Mouse (Mus musculus): ENCODE measurements around the gene Cacnb2. TPM values are rescaled to one million over a fixed set of nuclear protein-coding genes. Genes with fewer than 3 reads are reported as not detected.
A peak's percentile ranks its signal among the peaks of the same experiment; 100 is the strongest.

The Cacnb2 gene
- polyA plus RNA-seq, 1 experiment from 2014 or later: 5.9 TPM

- Histone ChIP-seq H3K9ac (no peak overlapping the region), H3K4me2 (replicated peaks) (no peak overlapping the region), H3K27ac (no peak overlapping the region), H3K9me3 (ENCODE audit: control insufficient read depth, low read length) (no peaks in the 10 kb centered on the region), H3K36me3 (replicated peaks; ENCODE audit: control insufficient read depth, insufficient read depth) (no peaks in the 10 kb centered on the region), H3K4me1 (replicated peaks; ENCODE audit: control insufficient read depth, insufficient read depth, low read length) (no peaks in the 10 kb centered on the region), H3K4me3 (replicated peaks; ENCODE audit: low read length) (no peak overlapping the region), H3K27me3 (ENCODE audit: control insufficient read depth, insufficient read depth, low read length) (no peaks in the 10 kb centered on the region)
- ATAC-seq (ENCODE audit: low FRiP score) (no peak), DNase-seq (ENCODE audit: low spot score) (no peak)
- WGBS: 97% methylated on average over 1 of the region's 1 CpGs
These were observed 255.4 kb downstream of the Cacnb2 start for GRCm38 (mm10) chr2:14858301-14858700.

GRCm38 (mm10) chr2:14860350-14860749 lies 257.5 kb downstream of the Cacnb2 start:
- WGBS: 64% methylated on average over 3 of the region's 3 CpGs
- no peaks in the 10 kb centered on the region for H3K4me1 ChIP-seq (replicated peaks; ENCODE audit: control insufficient read depth, insufficient read depth, low read length)
- DNase-seq (ENCODE audit: low spot score): no peak
- H3K27ac ChIP-seq: no peak overlapping the region
- H3K9me3 ChIP-seq (ENCODE audit: control insufficient read depth, low read length): no peaks in the 10 kb centered on the region
- no peak overlapping the region for H3K4me3 ChIP-seq (replicated peaks; ENCODE audit: low read length)
- no peak overlapping the region for H3K9ac ChIP-seq
- H3K36me3 ChIP-seq (replicated peaks; ENCODE audit: control insufficient read depth, insufficient read depth): no peaks in the 10 kb centered on the region
- no peak overlapping the region for H3K4me2 ChIP-seq (replicated peaks)
- H3K27me3 ChIP-seq (ENCODE audit: control insufficient read depth, insufficient read depth, low read length): no peaks in the 10 kb centered on the region
- no peak for ATAC-seq (ENCODE audit: low FRiP score)

- WGBS: 24% methylated on average over 2 of the region's 2 CpGs
- no peak for ATAC-seq (ENCODE audit: low FRiP score)
These were observed 258.7 kb downstream of the Cacnb2 start for GRCm38 (mm10) chr2:14861613-14862012.

GRCm38 (mm10) chr2:14862981-14863380 lies 260.1 kb downstream of the Cacnb2 start:
- no peaks in the 10 kb centered on the region for H3K4me1 ChIP-seq (replicated peaks; ENCODE audit: control insufficient read depth, insufficient read depth, low read length)
- ATAC-seq (ENCODE audit: low FRiP score) (no peak), DNase-seq (ENCODE audit: low spot score) (no peak)
- no peak overlapping the region for H3K4me3 ChIP-seq (replicated peaks; ENCODE audit: low read length)
- 50% methylated on average over 1 of the region's 1 CpGs for WGBS
- H3K4me2 ChIP-seq (replicated peaks): no peak overlapping the region
- H3K9me3 ChIP-seq (ENCODE audit: control insufficient read depth, low read length): no peaks in the 10 kb centered on the region
- H3K27ac ChIP-seq: no peak overlapping the region
- H3K36me3 ChIP-seq (replicated peaks; ENCODE audit: control insufficient read depth, insufficient read depth): no peaks in the 10 kb centered on the region
- H3K27me3 ChIP-seq (ENCODE audit: control insufficient read depth, insufficient read depth, low read length): no peaks in the 10 kb centered on the region
- H3K9ac ChIP-seq: no peak overlapping the region

More at GRCm38 (mm10) chr2:14861613-14862012, 258.7 kb downstream of the Cacnb2 start:
- Histone ChIP-seq H3K9me3 (ENCODE audit: control insufficient read depth, low read length) (no peaks in the 10 kb centered on the region), H3K4me1 (replicated peaks; ENCODE audit: control insufficient read depth, insufficient read depth, low read length) (no peaks in the 10 kb centered on the region), H3K4me3 (replicated peaks; ENCODE audit: low read length) (no peak overlapping the region), H3K9ac (no peak overlapping the region), H3K36me3 (replicated peaks; ENCODE audit: control insufficient read depth, insufficient read depth) (no peaks in the 10 kb centered on the region), H3K27ac (no peak overlapping the region), H3K27me3 (ENCODE audit: control insufficient read depth, insufficient read depth, low read length) (no peaks in the 10 kb centered on the region), H3K4me2 (replicated peaks) (no peak overlapping the region)
- no peak for DNase-seq (ENCODE audit: low spot score)

GRCm38 (mm10) chr2:14873116-14873515 lies 270.2 kb downstream of the Cacnb2 start:
- ATAC-seq (ENCODE audit: low FRiP score): no peak

GRCm38 (mm10) chr2:14873701-14874181 lies 270.9 kb downstream of the Cacnb2 start:
- H3K27me3 ChIP-seq (ENCODE audit: control insufficient read depth, insufficient read depth, low read length): no peaks in the 10 kb centered on the region
- peak overlapping the region; percentile 55 for H3K9ac ChIP-seq
- peak; percentile 24; the same call in 1 of the 2 replicates for ATAC-seq (ENCODE audit: low FRiP score)
- H3K9me3 ChIP-seq (ENCODE audit: control insufficient read depth, low read length): no peaks in the 10 kb centered on the region
- peak overlapping the region; percentile 26 for H3K4me3 ChIP-seq (replicated peaks; ENCODE audit: low read length)
- H3K36me3 ChIP-seq (replicated peaks; ENCODE audit: control insufficient read depth, insufficient read depth): no peaks in the 10 kb centered on the region
- H3K4me1 ChIP-seq (replicated peaks; ENCODE audit: control insufficient read depth, insufficient read depth, low read length): peaks cover 12% of the 10 kb centered on the region; the same call in 1 of the 2 replicates
- peak overlapping the region; percentile 63 for H3K27ac ChIP-seq
- WGBS: 15% methylated on average over 15 of the region's 15 CpGs
- H3K4me2 ChIP-seq (replicated peaks): peak overlapping the region; percentile 52
- peak; percentile 50 for DNase-seq (ENCODE audit: low spot score)

More at GRCm38 (mm10) chr2:14873116-14873515, 270.2 kb downstream of the Cacnb2 start:
- Histone ChIP-seq H3K9ac (no peak overlapping the region), H3K9me3 (ENCODE audit: control insufficient read depth, low read length) (no peaks in the 10 kb centered on the region), H3K4me3 (replicated peaks; ENCODE audit: low read length) (no peak overlapping the region), H3K27ac (no peak overlapping the region), H3K27me3 (ENCODE audit: control insufficient read depth, insufficient read depth, low read length) (no peaks in the 10 kb centered on the region), H3K4me2 (replicated peaks) (peak overlapping the region; percentile 52), H3K36me3 (replicated peaks; ENCODE audit: control insufficient read depth, insufficient read depth) (no peaks in the 10 kb centered on the region), H3K4me1 (replicated peaks; ENCODE audit: control insufficient read depth, insufficient read depth, low read length) (peaks cover 12% of the 10 kb centered on the region; the same call in 1 of the 2 replicates)
- no peak for DNase-seq (ENCODE audit: low spot score)
- 70% methylated on average over 1 of the region's 1 CpGs for WGBS

- H3K36me3 ChIP-seq (replicated peaks; ENCODE audit: control insufficient read depth, insufficient read depth): no peaks in the 10 kb centered on the region
- H3K4me2 ChIP-seq (replicated peaks): peak overlapping the region; percentile 52
- peaks cover 12% of the 10 kb centered on the region; the same call in 1 of the 2 replicates for H3K4me1 ChIP-seq (replicated peaks; ENCODE audit: control insufficient read depth, insufficient read depth, low read length)
- peak; percentile 28 for DNase-seq (ENCODE audit: low spot score)
- H3K9ac ChIP-seq: peak overlapping the region; percentile 55
- WGBS: 37% methylated on average over 13 of the region's 13 CpGs
- H3K4me3 ChIP-seq (replicated peaks; ENCODE audit: low read length): peak overlapping the region; percentile 26
- H3K9me3 ChIP-seq (ENCODE audit: control insufficient read depth, low read length): no peaks in the 10 kb centered on the region
- H3K27me3 ChIP-seq (ENCODE audit: control insufficient read depth, insufficient read depth, low read length): no peaks in the 10 kb centered on the region
- no peak for ATAC-seq (ENCODE audit: low FRiP score)
- H3K27ac ChIP-seq: peak overlapping the region; percentile 63
These were observed 271.6 kb downstream of the Cacnb2 start for GRCm38 (mm10) chr2:14874281-14875037.

GRCm38 (mm10) chr2:14875121-14875520 lies 272.2 kb downstream of the Cacnb2 start:
- WGBS: 16% methylated on average over 2 of the region's 2 CpGs
- ATAC-seq (ENCODE audit: low FRiP score): no peak
- Histone ChIP-seq H3K9me3 (ENCODE audit: control insufficient read depth, low read length) (no peaks in the 10 kb centered on the region), H3K4me1 (replicated peaks; ENCODE audit: control insufficient read depth, insufficient read depth, low read length) (peaks cover 12% of the 10 kb centered on the region; the same call in 1 of the 2 replicates), H3K4me3 (replicated peaks; ENCODE audit: low read length) (peak overlapping the region; percentile 26), H3K4me2 (replicated peaks) (peak overlapping the region; percentile 52), H3K36me3 (replicated peaks; ENCODE audit: control insufficient read depth, insufficient read depth) (no peaks in the 10 kb centered on the region), H3K27ac (peak overlapping the region; percentile 16), H3K27me3 (ENCODE audit: control insufficient read depth, insufficient read depth, low read length) (no peaks in the 10 kb centered on the region), H3K9ac (peak overlapping the region; percentile 55)
- DNase-seq (ENCODE audit: low spot score): peak; percentile 57

- Histone ChIP-seq H3K4me1 (replicated peaks; ENCODE audit: control insufficient read depth, insufficient read depth, low read length) (peaks cover 12% of the 10 kb centered on the region; the same call in 1 of the 2 replicates), H3K9me3 (ENCODE audit: control insufficient read depth, low read length) (no peaks in the 10 kb centered on the region), H3K27ac (peak overlapping the region; percentile 16), H3K4me3 (replicated peaks; ENCODE audit: low read length) (peak overlapping the region; percentile 26; the same call in 1 of the 2 replicates), H3K27me3 (ENCODE audit: control insufficient read depth, insufficient read depth, low read length) (no peaks in the 10 kb centered on the region), H3K4me2 (replicated peaks) (peak overlapping the region; percentile 52), H3K9ac (no peak overlapping the region), H3K36me3 (replicated peaks; ENCODE audit: control insufficient read depth, insufficient read depth) (no peaks in the 10 kb centered on the region)
- DNase-seq (ENCODE audit: low spot score) (peak; percentile 35), ATAC-seq (ENCODE audit: low FRiP score) (peak; percentile 59)
- 26% methylated on average over 6 of the region's 6 CpGs for WGBS
These were observed 272.7 kb downstream of the Cacnb2 start for GRCm38 (mm10) chr2:14875616-14876015.

All from hindbrain, embryonic 14.5 days (tissue).